Mouse (Mus musculus) liver, embryonic 14.5 days (tissue): Measurements from ENCODE around the gene Tomm5.

Experiments
- CTCF ChIP-seq: IDR thresholded peaks from 2 replicates; pipeline ENCODE4 v1.5.1; 2016; ENCODE audit warnings: antibody characterized with exemption, low read depth, control low read depth
- EP300 ChIP-seq: IDR thresholded peaks from 2 replicates; pipeline ENCODE4 v1.6.1; 2016; ENCODE audit warnings: antibody characterized with exemption, low read depth

DNA sequence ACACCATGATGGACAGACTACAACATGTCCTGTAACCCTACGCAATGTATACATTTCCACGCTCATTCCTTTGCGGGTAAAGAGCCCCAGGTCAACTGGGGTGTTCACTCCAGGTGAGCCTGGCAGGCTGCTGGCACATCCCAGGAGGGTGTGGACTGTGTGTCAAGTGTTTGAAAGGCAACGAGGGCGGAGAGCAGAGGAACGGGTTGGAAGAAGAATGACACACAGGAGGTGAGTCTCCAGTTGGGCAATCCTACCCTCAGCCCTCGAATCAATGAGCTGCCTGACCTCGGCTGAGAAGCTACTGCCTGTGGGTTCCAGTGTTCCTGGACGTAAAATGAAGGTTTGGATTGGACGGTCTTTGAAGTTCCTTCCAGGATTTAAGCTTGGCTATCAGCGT is 13.4 kb upstream of the Tomm5 start:
- no peak for TF ChIP-seq CTCF
- no peak for TF ChIP-seq EP300
